Mouse (Mus musculus): ENCODE measurements at regions not wholly inside any gene's neighbourhood (a gene's known extent, or its start where the extent isn't known, plus 50 kb on each side); places are given as distances from the start of the nearest gene placed in this dataset.
"Not testable (repeated sequence)": the region's sequence is repeated elsewhere in the genome, so short reads cannot be mapped to it uniquely, and the experiment has no call there.

- peak; percentile 15 for DNase-seq
These were observed 461.1 kb downstream of the Gm21863 start for GRCm38 (mm10) chr12:20415397-20415796.

DNA sequence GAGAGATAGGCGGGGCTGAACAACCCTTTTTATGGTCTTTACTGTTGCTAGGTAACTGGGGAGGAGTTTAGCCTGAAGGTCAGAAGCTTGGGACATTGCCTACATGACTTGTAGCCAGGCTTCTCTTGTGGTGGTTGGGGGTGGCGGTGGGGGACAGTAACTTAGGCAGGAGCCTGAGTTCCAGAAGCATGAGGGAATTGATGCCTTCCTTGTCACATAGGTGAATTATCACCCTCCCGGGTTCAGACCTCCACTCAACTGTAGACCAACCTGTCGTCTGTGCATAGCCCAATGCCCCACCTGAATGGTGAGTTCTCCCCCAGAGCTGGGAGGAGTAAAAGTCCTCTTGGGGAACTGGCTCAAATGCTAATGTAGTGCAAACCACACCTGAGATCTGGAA is 472.1 kb downstream of the Gm21863 start:
- DNase-seq = not testable (repeated sequence)

DNA sequence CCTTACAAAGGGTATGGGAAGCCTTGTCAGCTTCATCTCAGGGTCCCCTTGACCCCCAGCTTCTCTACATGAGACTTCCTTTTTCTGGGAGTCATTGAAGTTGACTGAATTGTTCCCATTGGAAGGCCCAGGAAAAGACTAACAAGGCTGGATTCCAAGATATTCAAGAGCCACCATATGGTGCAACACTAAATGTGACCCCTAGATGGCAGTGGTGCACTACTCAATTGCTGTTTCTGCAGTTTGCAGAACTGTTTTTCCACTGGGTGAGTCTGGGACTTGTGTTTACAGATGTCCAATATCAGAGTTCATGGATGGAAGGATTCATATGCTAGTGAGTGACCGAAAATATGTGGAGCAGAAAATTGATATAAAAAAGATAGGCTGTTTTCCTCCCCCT is 510.3 kb downstream of the Gm21863 start:
- peak; percentile 19 for DNase-seq

Data from adrenal gland, postnatal 14 days (tissue).